Mouse (Mus musculus) CH12.LX (cell line): ENCODE data around the gene Rpn2. TPM values are rescaled to one million over a fixed set of nuclear protein-coding genes. Genes with fewer than 3 reads are reported as not detected.

Experiments used
- DNase-seq: peaks from one replicate; pipeline ENCODE4 v3.0.0-alpha.2; 2013; ENCODE audit errors: extremely low read depth
- H3K27ac ChIP-seq: 2 replicates; pipeline ENCODE4 v1.5.1; 2012; ENCODE audit warnings: low read depth, mild to moderate bottlenecking, control low read depth, moderate library complexity; ENCODE audit not compliant: insufficient read depth
- H3K27me3 ChIP-seq: replicated peaks from 2 replicates; pipeline ENCODE3; 2012; ENCODE audit warnings: inconsistent platforms
- H3K36me3 ChIP-seq, 2 experiments: replicated peaks in 1 of 2; 2 replicates each; pipeline versions ENCODE3 to v1.6.1; 2012; ENCODE audit warnings: inconsistent platforms in 1 of 2, low read length in 1 of 2, mild to moderate bottlenecking in 1 of 2, mixed read lengths in 1 of 2, moderate library complexity in 1 of 2; ENCODE audit not compliant: control insufficient read depth in 1 of 2, insufficient read depth in 1 of 2
- H3K4me1 ChIP-seq, 2 experiments: 2 replicates each; pipeline ENCODE4 v1.6.1; 2012; ENCODE audit warnings: inconsistent platforms in 1 of 2, moderate library complexity in 1 of 2; ENCODE audit not compliant: insufficient read depth in 2 of 2, control insufficient read depth in 1 of 2
- H3K4me2 ChIP-seq: 2 replicates; pipeline ENCODE4 v1.6.1; 2012; ENCODE audit warnings: low read depth, mild to moderate bottlenecking, control low read depth; ENCODE audit not compliant: poor library complexity, insufficient read depth, severe bottlenecking
- H3K4me3 ChIP-seq, 3 experiments: fragments of 150-350 bp in 1 of 3; sonication (generic) in 1 of 3; replicated peaks in 1 of 3; 2 replicates each; pipeline versions ENCODE3 to v1.5.1; 2011 to 2012; ENCODE audit warnings: low read depth in 2 of 3, low read length in 2 of 3, mild to moderate bottlenecking in 2 of 3, moderate library complexity in 2 of 3, control low read depth in 1 of 3, improper control_type of control experiment in 1 of 3, inconsistent platforms in 1 of 3, mixed read lengths in 1 of 3; ENCODE audit not compliant: poor library complexity in 1 of 3
- H3K79me2 ChIP-seq: replicated peaks from 2 replicates; pipeline ENCODE4 v1.6.1; 2012; ENCODE audit warnings: mild to moderate bottlenecking, moderate library complexity; ENCODE audit not compliant: control insufficient read depth, poor library complexity, insufficient read depth, severe bottlenecking; ENCODE audit errors: extremely low read depth
- H3K9ac ChIP-seq: 2 replicates; pipeline ENCODE4 v1.6.1; 2012; ENCODE audit warnings: low read depth, mild to moderate bottlenecking, control low read depth, moderate library complexity; ENCODE audit not compliant: insufficient read depth
- H3K9me3 ChIP-seq: replicated peaks from 2 replicates; pipeline ENCODE3; 2012; ENCODE audit warnings: low read length, inconsistent platforms, mixed read lengths
- BHLHE40 ChIP-seq: IDR thresholded peaks from 2 replicates; pipeline ENCODE4 v1.6.1; 2011; ENCODE audit warnings: mild to moderate bottlenecking, low read depth, low read length, improper control_type of control experiment
- CTCF ChIP-seq, 2 experiments: IDR thresholded peaks in 1 of 2; conservative IDR thresholded peaks in 1 of 2; 2 replicates each; pipeline ENCODE4 v1.5.1; 2011 to 2012; ENCODE audit warnings: low read depth in 2 of 2, low read length in 2 of 2, improper control_type of control experiment in 1 of 2, inconsistent platforms in 1 of 2, mild to moderate bottlenecking in 1 of 2, moderate library complexity in 1 of 2
- E2F4 ChIP-seq: IDR thresholded peaks from 2 replicates; pipeline ENCODE4 v1.6.1; 2011; ENCODE audit warnings: low read depth, low read length, improper control_type of control experiment; ENCODE audit not compliant: insufficient replicate concordance
- ELF1 ChIP-seq: IDR thresholded peaks from 2 replicates; pipeline ENCODE4 v1.6.1; 2014; ENCODE audit warnings: low read depth, mild to moderate bottlenecking, inconsistent platforms, low read length, improper control_type of control experiment
- EP300 ChIP-seq: IDR thresholded peaks from 2 replicates; pipeline ENCODE4 v1.6.1; 2011; ENCODE audit warnings: low read length, improper control_type of control experiment
- HCFC1 ChIP-seq: IDR thresholded peaks from 2 replicates; pipeline ENCODE4 v1.6.1; 2012; ENCODE audit warnings: low read depth, mild to moderate bottlenecking, inconsistent platforms, low read length, improper control_type of control experiment
- IRF4 ChIP-seq: IDR thresholded peaks from 2 replicates; pipeline ENCODE4 v1.6.1; 2014; ENCODE audit warnings: low read depth, mild to moderate bottlenecking, inconsistent platforms, low read length, improper control_type of control experiment
- JUND ChIP-seq: conservative IDR thresholded peaks from 2 replicates; pipeline ENCODE4 v1.6.1; 2011; ENCODE audit warnings: low read depth, low read length, improper control_type of control experiment
- KAT2A ChIP-seq: IDR thresholded peaks from 2 replicates; pipeline ENCODE4 v1.6.1; 2012; ENCODE audit warnings: low read length, improper control_type of control experiment, inconsistent platforms; ENCODE audit not compliant: insufficient replicate concordance
- MAZ ChIP-seq: IDR thresholded peaks from 2 replicates; pipeline ENCODE4 v1.6.1; 2012; ENCODE audit warnings: low read depth, mild to moderate bottlenecking, inconsistent platforms, low read length, improper control_type of control experiment, moderate library complexity
- MXI1 ChIP-seq: IDR thresholded peaks from 2 replicates; pipeline ENCODE4 v1.6.1; 2011; ENCODE audit warnings: mild to moderate bottlenecking, low read depth, low read length, improper control_type of control experiment
- MYC ChIP-seq: IDR thresholded peaks from 2 replicates; pipeline ENCODE4 v1.6.1; 2011; ENCODE audit warnings: low read depth, mild to moderate bottlenecking, improper control_type of control experiment, low read length
- NRF1 ChIP-seq: IDR thresholded peaks from 2 replicates; pipeline ENCODE4 v1.6.1; 2014; ENCODE audit warnings: low read depth, mild to moderate bottlenecking, inconsistent platforms, low read length, improper control_type of control experiment, moderate library complexity
- POLR2AphosphoS2 ChIP-seq: IDR thresholded peaks from 2 replicates; pipeline ENCODE4 v1.6.1; 2011; ENCODE audit warnings: low read depth, low read length, improper control_type of control experiment
- RAD21 ChIP-seq: IDR thresholded peaks from 2 replicates; pipeline ENCODE4 v1.6.1; 2011; ENCODE audit warnings: low read depth, mild to moderate bottlenecking, low read length, improper control_type of control experiment, moderate library complexity
- RCOR1 ChIP-seq: conservative IDR thresholded peaks from 2 replicates; pipeline ENCODE4 v1.6.1; 2012; ENCODE audit warnings: low read depth, mild to moderate bottlenecking, inconsistent platforms, low read length, improper control_type of control experiment
- SIN3A ChIP-seq: IDR thresholded peaks from 2 replicates; pipeline ENCODE4 v1.6.1; 2012; ENCODE audit warnings: low read length, improper control_type of control experiment, inconsistent platforms
- TBP ChIP-seq: conservative IDR thresholded peaks from 2 replicates; pipeline ENCODE4 v1.6.1; 2011; ENCODE audit warnings: low read depth, low read length, improper control_type of control experiment
- ZNF384 ChIP-seq: IDR thresholded peaks from 2 replicates; pipeline ENCODE4 v1.6.1; 2012; ENCODE audit warnings: low read depth, low read length, improper control_type of control experiment, inconsistent platforms
- dilution Hi-C: fragments of 300-500 bp; cut with MboI; formaldehyde crosslinking; loops from 2 replicates; pipeline ENCODE4 v1.14.3; 2020; ENCODE audit warnings: low sequenced_read_pairs; ENCODE audit not compliant: extremely low pct_unique_long_range_greater_than_20kb, extremely low pct_ligation_motif_present
- in situ Hi-C: fragments of 300-500 bp; cut with MboI; formaldehyde crosslinking; loops from 3 replicates; pipeline ENCODE4 v1.14.3; 2019; ENCODE audit warnings: low sequenced_read_pairs, low pct_ligation_motif_present, low pct_unique_long_range_greater_than_20kb, mixed read lengths
- polyA plus RNA-seq: library from polyadenylated mRNA; unstranded; fragments of >175 nt; gene quantifications from 2 replicates; pipeline ENCODE4 v1.2.1, GENCODE M21; 2012; ENCODE audit warnings: low read depth; ENCODE audit not compliant: insufficient read length
- total RNA-seq, 2 experiments: library from RNA; depleted of rRNA; stranded (reverse); fragments of 300-350 nt in 1 of 2; fragments of >200 nt in 1 of 2; gene quantifications; 2 replicates each; pipeline ENCODE4 v1.2.3; 2012 to 2014

Gene Rpn2
- total and polyA plus RNA-seq, 3 experiments, result 296 to 336 (median 301) TPM

DNA sequence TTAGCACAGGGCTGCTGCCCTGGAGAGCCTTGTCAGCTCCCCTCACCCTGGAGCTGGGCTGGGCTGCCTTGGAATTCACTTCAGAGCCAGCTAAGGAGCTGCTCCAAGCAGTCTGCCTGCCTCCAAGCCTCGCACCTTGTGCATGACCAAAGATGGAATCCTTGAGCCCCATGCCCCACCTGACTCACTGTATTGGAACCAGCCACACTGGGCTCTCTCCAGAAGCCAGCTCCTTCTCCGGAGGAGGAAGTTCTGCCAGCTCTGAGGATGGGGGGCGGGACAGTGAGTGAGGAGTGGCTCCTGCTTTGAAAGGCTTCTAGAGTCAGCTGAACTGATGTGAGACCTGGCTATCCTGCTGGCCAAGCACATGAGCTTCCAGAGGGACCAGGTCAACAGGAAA, 94.9 kb downstream of the Rpn2 start:
- Histone ChIP-seq H3K79me2 (peaks cover 12% of the 10 kb centered on the region), H3K9ac (no peak overlapping the region), H3K36me3 (peaks cover 0 to 61% of the 10 kb centered on the region in 2 experiments), H3K9me3 (peaks cover 10% of the 10 kb centered on the region), H3K4me1 (peaks cover 0 to 22% of the 10 kb centered on the region in 2 experiments; a peak in 2 of 4 replicates), H3K27ac (no peak overlapping the region), H3K4me3 (no peak overlapping the region), H3K4me2 (no peak overlapping the region), H3K27me3 (no peaks in the 10 kb centered on the region)
- dilution Hi-C loops (no loop called here), in situ Hi-C loops (no loop called here)
- TF ChIP-seq EP300, result no peak
- no peak for TF ChIP-seq POLR2AphosphoS2
- no peak for TF ChIP-seq E2F4
- TF ChIP-seq MYC, result no peak
- no peak for TF ChIP-seq HCFC1
- TF ChIP-seq NRF1, result no peak
- no peak for TF ChIP-seq KAT2A
- TF ChIP-seq SIN3A, result no peak
- TF ChIP-seq MAZ, result no peak
- no peak for TF ChIP-seq RCOR1
- TF ChIP-seq ZNF384, result no peak
- TF ChIP-seq MXI1, result no peak
- no peak for TF ChIP-seq JUND
- TF ChIP-seq BHLHE40, result no peak
- no peak for TF ChIP-seq ELF1
- TF ChIP-seq CTCF (conservative IDR thresholded peaks at IDR 0.05 in 1 of 2, IDR thresholded peaks at IDR 0.05 in 1 of 2; ENCODE audit: low read depth in 2 of 2, low read length in 2 of 2), result no peak
- no peak for TF ChIP-seq IRF4
- no peak for DNase-seq

DNA sequence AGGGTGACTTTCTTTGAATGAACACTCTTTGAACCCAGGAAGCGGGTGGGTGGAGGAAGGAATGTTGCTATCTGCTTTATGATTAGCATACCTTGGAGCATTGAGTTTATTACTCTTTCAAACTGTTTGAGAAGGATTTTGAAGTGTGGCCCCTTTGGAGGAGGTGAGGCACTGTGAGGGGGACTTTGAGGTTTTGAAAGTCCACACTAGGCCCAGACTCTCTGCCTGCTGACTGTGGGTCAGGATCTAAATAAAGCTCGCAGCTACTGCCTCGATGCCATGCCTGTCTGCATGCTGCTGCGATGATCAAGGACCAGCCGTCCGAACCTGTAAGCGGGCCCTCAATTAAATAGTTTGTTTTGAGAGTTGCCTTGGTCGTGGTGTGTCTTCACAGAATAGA, 96.2 kb downstream of the Rpn2 start:
- H3K79me2 ChIP-seq, result peaks cover 6% of the 10 kb centered on the region
- no peak overlapping the region for H3K27ac ChIP-seq
- dilution Hi-C loops, result no loop called here
- no peak overlapping the region for H3K9ac ChIP-seq
- H3K9me3 ChIP-seq, result peaks cover 10% of the 10 kb centered on the region
- no peaks in the 10 kb centered on the region for H3K27me3 ChIP-seq
- H3K4me2 ChIP-seq, result no peak overlapping the region
- no peak overlapping the region for H3K4me3 ChIP-seq
- no peak for TF ChIP-seq RAD21
- no peak for TF ChIP-seq TBP
- TF ChIP-seq SIN3A, result no peak
- no peak for TF ChIP-seq ELF1
- TF ChIP-seq, all 38 proteins: peak for 0
- no peak for DNase-seq
- in situ Hi-C loops, result no loop called here
- peaks cover 0 to 13% of the 10 kb centered on the region in 2 experiments; a peak in 1 of 4 replicates for H3K4me1 ChIP-seq
- H3K36me3 ChIP-seq, result peaks cover 9 to 68% of the 10 kb centered on the region in 2 experiments

Other genes with a start within 250 kb of the Rpn2 start
- 1.0 and 2.0 TPM in 2 replicates for gene Soga1, start 199.8 kb upstream of the Rpn2 start, total RNA-seq (2012; rRNA removed)
- gene Soga1, start 199.8 kb upstream of the Rpn2 start, total RNA-seq (2014; rRNA removed), result 0.31 and 0.39 TPM in 2 replicates
- gene Soga1, start 199.8 kb upstream of the Rpn2 start, polyA plus RNA-seq, result 1.8 and 2.0 TPM in 2 replicates
- gene Tldc2, start 192.0 kb upstream of the Rpn2 start, total RNA-seq (2012; rRNA removed), result not detected in 2 replicates
- gene Tldc2, start 192.0 kb upstream of the Rpn2 start, total RNA-seq (2014; rRNA removed), result not detected in 2 replicates
- not detected in 2 replicates for gene Tldc2, start 192.0 kb upstream of the Rpn2 start, polyA plus RNA-seq
- gene Samhd1, start 143.8 kb upstream of the Rpn2 start, total RNA-seq (2012; rRNA removed), result 32.8 and 33.2 TPM in 2 replicates
- gene Samhd1, start 143.8 kb upstream of the Rpn2 start, total RNA-seq (2014; rRNA removed), result 67.9 and 79.7 TPM in 2 replicates
- gene Samhd1, start 143.8 kb upstream of the Rpn2 start, polyA plus RNA-seq, result 79.5 and 81.1 TPM in 2 replicates
- gene Rbl1, start 74.5 kb upstream of the Rpn2 start, total RNA-seq (2012; rRNA removed), result 14.9 and 16.0 TPM in 2 replicates
- 27.4 and 29.5 TPM in 2 replicates for gene Rbl1, start 74.5 kb upstream of the Rpn2 start, total RNA-seq (2014; rRNA removed)
- 21.9 and 23.2 TPM in 2 replicates for gene Rbl1, start 74.5 kb upstream of the Rpn2 start, polyA plus RNA-seq
- 0.25 TPM in 2 replicates for gene Mroh8, start 532 bp downstream of the Rpn2 start, total RNA-seq (2012; rRNA removed)
- 0.16 TPM in 1 of 2 replicates, not detected in the other for gene Mroh8, start 532 bp downstream of the Rpn2 start, total RNA-seq (2014; rRNA removed)
- 0.25 and 0.41 TPM in 2 replicates for gene Mroh8, start 532 bp downstream of the Rpn2 start, polyA plus RNA-seq
- gene Ghrh, start 68.5 kb downstream of the Rpn2 start, total RNA-seq (2012; rRNA removed), result not detected in 2 replicates
- gene Ghrh, start 68.5 kb downstream of the Rpn2 start, total RNA-seq (2014; rRNA removed), result not detected in 2 replicates
- gene Ghrh, start 68.5 kb downstream of the Rpn2 start, polyA plus RNA-seq, result not detected in 2 replicates
- gene Manbal, start 88.6 kb downstream of the Rpn2 start, total RNA-seq (2012; rRNA removed), result 15.4 and 17.0 TPM in 2 replicates
- 10.8 and 13.7 TPM in 2 replicates for gene Manbal, start 88.6 kb downstream of the Rpn2 start, total RNA-seq (2014; rRNA removed)
- gene Manbal, start 88.6 kb downstream of the Rpn2 start, polyA plus RNA-seq, result 21.7 and 29.4 TPM in 2 replicates
- 0.25 and 0.29 TPM in 2 replicates for gene Src, start 139.4 kb downstream of the Rpn2 start, total RNA-seq (2012; rRNA removed)
- 0.20 and 0.31 TPM in 2 replicates for gene Src, start 139.4 kb downstream of the Rpn2 start, total RNA-seq (2014; rRNA removed)
- 0.37 and 0.38 TPM in 2 replicates for gene Src, start 139.4 kb downstream of the Rpn2 start, polyA plus RNA-seq